Mouse (Mus musculus) forebrain, embryonic 13.5 days (tissue): ENCODE measurements around the gene Cmtr1. TPM values are rescaled to one million over a fixed set of nuclear protein-coding genes. Genes with fewer than 3 reads are reported as not detected.
A peak's percentile ranks its signal among the peaks of the same experiment; 100 is the strongest.

Experiments
- ATAC-seq: fragments of 200-750 bp; cut with Nextera tagmentation; 2 replicates; pipeline ENCODE4 v1.8.0; 2017
- H3K27ac ChIP-seq: fragments of 300-500 bp; sonication (generic); 2 replicates; pipeline ENCODE4 v1.5.1; 2015; ENCODE audit warnings: inconsistent platforms, mild to moderate bottlenecking, moderate library complexity
- H3K27me3 ChIP-seq: fragments of 300-500 bp; sonication (generic); 2 replicates; pipeline ENCODE4 v1.6.1; 2015; ENCODE audit warnings: mild to moderate bottlenecking, inconsistent platforms
- H3K36me3 ChIP-seq: fragments of 300-500 bp; sonication (generic); 2 replicates; pipeline ENCODE4 v1.6.1; 2015; ENCODE audit warnings: mild to moderate bottlenecking, inconsistent platforms; ENCODE audit not compliant: poor library complexity, severe bottlenecking
- H3K4me1 ChIP-seq: fragments of 300-500 bp; sonication (generic); 2 replicates; pipeline ENCODE4 v1.6.1; 2015; ENCODE audit warnings: inconsistent platforms
- H3K4me2 ChIP-seq: fragments of 300-500 bp; sonication (generic); 2 replicates; pipeline ENCODE4 v1.6.1; 2015; ENCODE audit warnings: inconsistent platforms, mild to moderate bottlenecking, moderate library complexity
- H3K4me3 ChIP-seq: fragments of 300-500 bp; sonication (generic); 2 replicates; pipeline ENCODE4 v1.5.1; 2015; ENCODE audit warnings: mild to moderate bottlenecking, inconsistent platforms
- H3K9ac ChIP-seq: fragments of 300-500 bp; sonication (generic); 2 replicates; pipeline ENCODE4 v1.6.1; 2015; ENCODE audit warnings: mild to moderate bottlenecking, inconsistent platforms
- H3K9me3 ChIP-seq: fragments of 300-500 bp; sonication (generic); replicated peaks from 2 replicates; pipeline ENCODE4 v1.6.1; 2016; ENCODE audit warnings: inconsistent platforms
- WGBS: fragments of 180-500 bp; shearing (Covaris S2); methylation state at CpG from one replicate; pipeline ENCODE4 v1.1.7; 2015; 5-methylcytosine and 5-hydroxymethylcytosine counted together
- polyA plus RNA-seq: library from polyadenylated mRNA; unstranded; fragments of >200 nt; fragmentation: Nextera tagmentation; extraction: Ambion mirVana; gene quantifications from 2 replicates; pipeline ENCODE4 v1.2.1, GENCODE M21; 2015

Gene Cmtr1
- polyA plus RNA-seq, 1 experiment from 2014 or later = 135 TPM

DNA sequence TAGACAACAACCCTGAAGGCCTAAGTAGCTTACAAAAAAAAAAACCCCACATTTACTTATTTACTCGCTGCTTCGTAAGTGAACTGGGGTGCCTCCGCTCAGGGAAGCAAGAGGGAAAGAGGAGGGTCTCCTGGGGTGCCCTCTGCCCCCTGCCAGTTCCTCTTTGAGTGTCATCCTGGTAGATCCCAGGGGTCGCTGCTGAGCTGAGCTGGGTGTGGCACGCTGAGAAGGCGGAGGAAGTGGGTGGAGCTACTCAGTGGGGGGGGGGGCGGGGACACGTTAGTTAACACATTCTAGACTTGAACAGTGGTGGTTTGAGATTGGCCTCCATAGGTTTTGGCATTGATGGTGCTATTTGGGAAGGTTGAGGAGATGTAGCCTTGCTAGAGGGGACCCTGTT is 67.7 kb downstream of the Cmtr1 start:
- H3K9me3 ChIP-seq = no peaks in the 10 kb centered on the region; the same call in 1 of the 2 replicates
- no peak for ATAC-seq
- H3K27ac ChIP-seq = no peak overlapping the region
- H3K9ac ChIP-seq = no peak overlapping the region
- H3K36me3 ChIP-seq = no peaks in the 10 kb centered on the region
- no peaks in the 10 kb centered on the region for H3K27me3 ChIP-seq
- peaks cover 42% of the 10 kb centered on the region for H3K4me1 ChIP-seq
- H3K4me2 ChIP-seq = no peak overlapping the region
- WGBS = 67% methylated on average over 7 of the region's 8 CpGs
- H3K4me3 ChIP-seq = no peak overlapping the region

DNA sequence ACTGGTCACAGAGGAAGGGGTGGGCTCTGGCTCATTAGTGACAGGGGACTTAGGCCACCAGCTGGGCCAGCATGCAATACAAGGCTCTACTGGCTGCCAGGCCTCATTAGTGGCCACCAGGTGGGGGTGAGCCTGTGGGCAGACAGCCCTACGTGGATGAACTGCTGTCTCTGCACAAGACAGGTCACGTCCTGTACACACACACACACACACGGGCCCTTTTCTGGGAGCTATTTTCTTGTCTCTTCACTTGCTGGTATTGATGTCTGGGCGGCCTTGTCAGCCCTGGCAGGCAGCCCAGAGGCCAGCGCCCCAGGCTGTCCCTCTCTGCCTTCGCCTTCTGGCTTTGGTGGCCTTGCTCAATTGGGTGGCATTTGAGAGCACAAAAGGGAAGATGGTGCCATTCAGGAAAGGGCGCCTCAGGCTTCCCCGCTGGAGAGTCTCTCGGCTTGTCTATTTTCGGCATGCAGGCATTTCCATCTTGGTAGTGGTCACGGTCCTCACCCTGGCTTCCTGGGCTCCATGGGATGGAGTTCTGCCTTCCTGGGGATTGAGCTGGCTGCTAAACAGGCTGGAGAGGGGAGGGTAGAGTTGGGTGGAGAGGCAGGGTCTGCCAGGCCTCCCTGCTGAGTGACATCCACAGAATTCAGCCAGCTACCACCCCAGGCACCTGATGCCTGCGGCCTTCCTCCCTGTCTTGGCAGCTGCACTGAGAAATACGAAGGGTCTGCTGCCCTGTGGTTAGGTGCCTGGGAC is 70.3 kb downstream of the Cmtr1 start:
- H3K27me3 ChIP-seq = no peaks in the 10 kb centered on the region
- no peaks in the 10 kb centered on the region for H3K36me3 ChIP-seq
- no peak overlapping the region for H3K4me3 ChIP-seq
- peak overlapping the region; percentile 17 for H3K4me2 ChIP-seq
- no peaks in the 10 kb centered on the region; the same call in 1 of the 2 replicates for H3K9me3 ChIP-seq
- peak; percentile 68 for ATAC-seq
- no peak overlapping the region for H3K9ac ChIP-seq
- H3K4me1 ChIP-seq = peaks cover 42% of the 10 kb centered on the region
- peak overlapping the region; percentile 92 for H3K27ac ChIP-seq
- 7% methylated on average over 13 of the region's 13 CpGs for WGBS

DNA sequence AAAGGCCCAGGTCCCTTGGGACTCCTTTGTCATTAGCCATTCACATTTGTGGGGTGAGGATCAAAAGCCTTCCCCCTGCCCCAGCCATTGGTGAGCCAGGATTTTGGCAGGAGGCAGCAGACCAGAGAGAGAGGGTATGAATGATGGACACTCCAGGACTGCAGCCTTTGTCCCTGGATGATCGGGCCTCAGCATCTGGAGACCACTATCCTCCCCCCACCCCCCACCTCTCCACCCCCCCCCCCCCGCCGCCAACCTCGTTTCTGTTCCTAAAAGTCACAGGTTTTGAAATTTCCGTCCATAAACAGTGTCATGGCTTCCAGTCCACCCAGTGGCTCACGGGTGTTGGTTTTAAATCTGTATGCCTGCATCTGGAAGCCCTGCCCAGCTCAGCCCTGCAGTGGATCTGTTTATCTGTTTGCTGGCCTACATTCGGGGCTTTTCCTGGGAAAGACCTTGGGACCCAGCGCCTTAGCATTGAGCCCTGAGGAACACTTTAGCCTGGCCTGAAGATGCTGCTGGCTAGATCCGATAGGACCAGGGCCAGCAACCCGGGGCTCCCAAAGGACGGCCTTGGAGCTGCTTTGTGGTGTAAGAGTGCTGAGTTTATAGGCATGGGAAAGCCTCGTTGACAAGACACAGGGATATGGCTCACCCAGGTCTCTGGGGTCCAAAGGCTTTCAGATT is 71.0 kb downstream of the Cmtr1 start:
- Histone ChIP-seq H3K27me3 (no peaks in the 10 kb centered on the region), H3K4me2 (no peak overlapping the region), H3K4me1 (peaks cover 49% of the 10 kb centered on the region), H3K9ac (0 out of 2 replicates have a peak overlapping the region, but pooled peaks have one; percentile 10), H3K9me3 (no peaks in the 10 kb centered on the region; the same call in 1 of the 2 replicates), H3K27ac (peak overlapping the region; percentile 92), H3K36me3 (no peaks in the 10 kb centered on the region), H3K4me3 (no peak overlapping the region)
- WGBS = 36% methylated on average over 12 of the region's 12 CpGs
- no peak; the same call in 1 of the 2 replicates for ATAC-seq

DNA sequence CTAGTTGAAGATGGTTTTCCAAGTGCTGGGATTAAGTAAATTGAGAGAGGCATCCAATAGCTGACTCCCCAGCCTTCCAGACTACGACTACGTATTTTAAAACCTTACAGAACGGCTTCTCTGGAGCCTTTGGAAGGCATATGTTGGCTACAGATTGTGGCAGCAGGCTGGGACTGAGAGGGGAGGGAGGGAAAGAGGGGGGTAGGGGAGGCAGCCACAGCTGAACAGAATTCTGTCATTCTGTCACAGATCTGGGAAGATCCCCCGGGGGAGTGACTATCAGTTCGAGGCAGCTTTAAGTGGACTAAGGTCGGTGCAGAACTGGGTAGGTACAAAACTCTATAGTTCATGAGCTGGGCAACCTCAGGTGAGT is 71.5 kb downstream of the Cmtr1 start:
- Histone ChIP-seq H3K36me3 (no peaks in the 10 kb centered on the region), H3K27ac (peak overlapping the region; percentile 92), H3K4me2 (no peak overlapping the region), H3K4me3 (no peak overlapping the region), H3K9me3 (no peaks in the 10 kb centered on the region; the same call in 1 of the 2 replicates), H3K4me1 (peaks cover 55% of the 10 kb centered on the region), H3K9ac (no peak overlapping the region), H3K27me3 (no peaks in the 10 kb centered on the region)
- ATAC-seq = peak; percentile 55; the same call in 1 of the 2 replicates
- 47% methylated on average over 6 of the region's 6 CpGs for WGBS

DNA sequence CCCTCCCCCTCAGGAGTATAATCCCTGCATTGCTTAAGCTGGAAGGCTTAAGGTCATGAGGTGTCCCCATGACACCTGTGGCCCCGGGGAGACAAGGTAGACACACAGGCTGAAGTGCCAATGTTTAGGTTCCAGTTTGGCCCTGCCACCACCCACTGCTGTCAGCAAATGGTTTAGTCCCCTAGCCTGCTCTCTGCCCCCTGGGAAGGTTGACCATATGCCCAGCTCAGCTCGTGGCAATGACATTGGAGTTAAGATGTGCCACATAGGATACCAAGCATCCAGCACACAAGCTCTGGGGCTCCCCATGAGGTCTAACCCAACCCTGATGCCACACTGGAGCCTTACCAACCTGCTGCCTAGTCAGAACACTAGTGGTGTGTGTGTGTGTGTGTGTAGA is 72.1 kb downstream of the Cmtr1 start:
- Histone ChIP-seq H3K9ac (no peak overlapping the region), H3K4me2 (no peak overlapping the region), H3K27me3 (no peaks in the 10 kb centered on the region), H3K4me3 (no peak overlapping the region), H3K9me3 (no peaks in the 10 kb centered on the region; the same call in 1 of the 2 replicates), H3K36me3 (no peaks in the 10 kb centered on the region), H3K27ac (peak overlapping the region; percentile 92), H3K4me1 (peaks cover 59% of the 10 kb centered on the region)
- no peak for ATAC-seq
- 79% methylated on average over 2 of the region's 2 CpGs for WGBS

DNA sequence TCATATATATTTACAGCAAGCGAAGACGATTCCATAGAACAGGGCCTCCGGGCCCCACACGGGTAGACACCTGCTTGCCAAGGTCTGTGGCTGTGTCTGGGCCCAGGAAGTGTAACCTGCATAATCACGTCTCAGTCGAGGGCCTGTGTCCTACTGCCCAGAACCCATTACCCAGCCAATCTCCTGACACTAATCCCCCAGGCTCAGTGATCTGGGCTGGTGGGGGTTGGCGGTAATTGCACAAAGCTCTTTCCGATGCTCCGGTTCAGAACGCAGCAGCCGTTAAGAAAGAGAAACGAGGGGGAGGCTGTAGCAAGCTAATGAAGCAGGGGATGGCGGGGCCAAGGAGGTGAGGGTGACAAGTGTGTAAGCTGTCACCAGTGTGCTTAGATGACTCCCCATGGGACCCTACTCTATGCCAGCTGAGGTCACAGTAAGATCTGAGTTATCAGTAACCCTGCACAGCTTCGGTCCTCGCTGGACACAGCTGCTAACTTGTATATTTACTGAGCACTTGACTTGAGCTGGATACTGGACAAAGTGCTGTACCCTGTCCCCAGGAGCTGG is 76.1 kb downstream of the Cmtr1 start:
- WGBS = 10% methylated on average over 15 of the region's 15 CpGs
- H3K9me3 ChIP-seq = no peaks in the 10 kb centered on the region; the same call in 1 of the 2 replicates
- H3K9ac ChIP-seq = 0 out of 2 replicates have a peak overlapping the region, but pooled peaks have one; percentile 26
- peaks cover 54% of the 10 kb centered on the region for H3K4me1 ChIP-seq
- H3K4me3 ChIP-seq = no peak overlapping the region
- no peaks in the 10 kb centered on the region for H3K27me3 ChIP-seq
- peak overlapping the region; percentile 80 for H3K27ac ChIP-seq
- peak; percentile 43; the same call in 1 of the 2 replicates for ATAC-seq
- no peaks in the 10 kb centered on the region for H3K36me3 ChIP-seq
- peak overlapping the region; percentile 10; the same call in 1 of the 2 replicates for H3K4me2 ChIP-seq

DNA sequence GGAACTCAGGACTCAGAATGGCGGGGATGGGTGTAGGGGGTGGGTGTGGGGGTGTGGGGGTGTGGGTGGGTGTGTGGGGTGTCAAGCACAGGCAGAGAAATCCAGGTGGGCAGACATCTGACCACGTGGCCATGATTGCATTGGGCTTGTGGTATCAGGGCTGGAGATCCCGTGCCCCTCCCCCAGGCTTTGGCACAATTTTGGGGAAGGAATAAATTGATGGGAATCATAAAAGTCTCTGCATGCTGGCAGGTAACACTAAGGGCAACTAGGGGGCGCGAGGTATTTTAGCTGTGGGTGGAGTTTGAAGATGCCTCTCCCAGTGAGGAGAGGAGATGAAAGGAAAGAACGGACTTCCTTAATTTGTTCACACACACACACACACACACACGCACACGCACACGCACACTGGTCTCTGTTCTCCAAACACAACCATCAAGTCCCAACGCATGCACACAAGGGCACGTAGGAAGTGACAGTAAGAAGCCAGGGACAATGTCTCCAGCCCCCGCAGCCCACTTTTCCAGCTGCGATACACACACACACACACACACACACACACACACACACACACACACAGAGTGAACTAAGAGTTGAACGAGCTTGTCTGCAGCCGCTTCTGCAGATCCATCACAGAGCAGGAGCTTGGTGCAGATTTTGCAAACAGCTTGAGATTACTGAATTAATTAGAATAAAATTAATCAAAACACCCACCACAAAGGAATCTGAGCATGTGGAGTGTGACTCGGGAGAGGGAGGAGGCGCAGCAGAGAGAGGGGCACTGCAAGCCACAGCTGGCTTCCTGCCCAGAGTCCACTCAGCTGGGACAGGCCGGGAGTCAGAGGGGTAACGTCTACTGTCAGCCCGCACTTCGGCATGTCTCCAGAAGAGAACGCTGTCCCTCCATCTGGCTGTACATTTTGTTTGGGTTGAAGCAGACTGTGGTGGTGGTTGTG is 77.7 kb downstream of the Cmtr1 start:
- Histone ChIP-seq H3K27ac (peak overlapping the region; percentile 85), H3K4me3 (no peak overlapping the region), H3K27me3 (no peaks in the 10 kb centered on the region), H3K4me1 (peaks cover 42% of the 10 kb centered on the region), H3K36me3 (no peaks in the 10 kb centered on the region), H3K9ac (peak overlapping the region; percentile 1; the same call in 1 of the 2 replicates), H3K9me3 (no peaks in the 10 kb centered on the region; the same call in 1 of the 2 replicates), H3K4me2 (peak overlapping the region; percentile 39)
- peak; percentile 83 for ATAC-seq
- 36% methylated on average over 22 of the region's 22 CpGs for WGBS

DNA sequence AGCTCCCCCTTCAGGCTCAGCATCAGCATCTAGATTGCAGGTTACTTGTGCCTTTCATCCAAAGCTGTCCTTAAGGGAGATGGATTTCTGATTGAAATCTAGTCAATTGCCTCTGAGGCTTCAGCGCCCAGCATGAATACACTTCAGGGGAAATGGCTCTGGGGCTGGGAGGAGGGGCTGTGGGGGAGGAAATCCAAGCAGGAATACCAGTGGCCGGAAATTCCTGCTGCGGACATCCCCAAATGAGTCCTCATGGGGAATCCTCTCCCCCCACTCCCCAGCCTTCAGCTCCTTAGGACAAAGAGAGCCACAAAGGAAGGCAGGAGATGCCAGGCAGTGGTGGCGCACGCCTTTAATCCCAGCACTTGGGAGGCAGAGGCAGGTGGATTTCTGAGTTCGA is 87.1 kb downstream of the Cmtr1 start:
- Histone ChIP-seq H3K9me3 (no peaks in the 10 kb centered on the region), H3K9ac (no peak overlapping the region), H3K36me3 (no peaks in the 10 kb centered on the region), H3K27ac (no peak overlapping the region), H3K4me2 (no peak overlapping the region), H3K4me1 (peaks cover 25% of the 10 kb centered on the region), H3K4me3 (no peak overlapping the region), H3K27me3 (no peaks in the 10 kb centered on the region)
- no peak for ATAC-seq
- 55% methylated on average over 6 of the region's 6 CpGs for WGBS

DNA sequence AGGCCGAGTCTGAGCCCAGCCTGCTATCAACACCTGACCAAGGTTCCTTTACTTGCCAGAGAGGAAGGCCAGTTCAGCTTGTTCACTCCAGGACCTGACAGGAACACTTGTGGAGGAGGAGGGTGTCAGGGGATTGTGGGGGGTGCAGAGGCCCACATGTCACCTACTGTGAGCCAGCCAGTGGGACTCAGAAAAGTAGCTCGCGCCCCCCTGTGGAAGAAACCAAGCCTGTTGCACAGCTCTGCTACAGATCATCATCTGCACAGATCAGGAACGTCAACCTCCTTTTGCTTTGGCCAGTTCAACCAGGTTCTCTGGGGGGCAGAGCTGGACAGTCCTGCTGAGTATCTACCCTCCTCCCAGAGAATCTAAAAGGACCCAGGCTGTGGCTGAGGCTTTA is 94.1 kb downstream of the Cmtr1 start:
- Histone ChIP-seq H3K4me3 (no peak overlapping the region), H3K27me3 (no peaks in the 10 kb centered on the region), H3K9ac (no peak overlapping the region), H3K36me3 (no peaks in the 10 kb centered on the region), H3K4me2 (no peak overlapping the region), H3K9me3 (no peaks in the 10 kb centered on the region), H3K27ac (no peak overlapping the region), H3K4me1 (peaks cover 17% of the 10 kb centered on the region)
- 56% methylated on average over 4 of the region's 4 CpGs for WGBS
- no peak for ATAC-seq
